Mouse (Mus musculus) MEL (cell line): Measurements from ENCODE around the gene Pold1. TPM values are rescaled to one million over a fixed set of nuclear protein-coding genes. Genes with fewer than 3 reads are reported as not detected.

Experiments
- DNase-seq: peaks from one replicate; pipeline ENCODE4 v3.0.0; 2011; ENCODE audit warnings: low read depth, low spot score
- H3K27ac ChIP-seq: 2 replicates; pipeline ENCODE4 v1.5.1; 2012; ENCODE audit warnings: low read depth, mild to moderate bottlenecking, control low read depth, low read length, moderate library complexity; ENCODE audit not compliant: control insufficient read depth
- H3K27me3 ChIP-seq, 2 experiments: fragments of 150-350 bp in 1 of 2; sonication (generic) in 1 of 2; 2 replicates each; pipeline ENCODE4 v1.6.1; 2012; ENCODE audit warnings: low read length in 2 of 2, mild to moderate bottlenecking in 2 of 2, improper control_type of control experiment in 1 of 2, moderate library complexity in 1 of 2; ENCODE audit not compliant: insufficient read depth in 2 of 2, control insufficient read depth in 1 of 2
- H3K36me3 ChIP-seq, 2 experiments: 2 replicates each; pipeline ENCODE4 v1.6.1; 2012 to 2014; ENCODE audit warnings: low read length in 2 of 2, improper control_type of control experiment in 1 of 2, inconsistent platforms in 1 of 2, mild to moderate bottlenecking in 1 of 2; ENCODE audit not compliant: insufficient read depth in 2 of 2, control insufficient read depth in 1 of 2
- H3K4me1 ChIP-seq, 2 experiments: fragments of 150-350 bp in 1 of 2; sonication (generic) in 1 of 2; 2 replicates each; pipeline ENCODE4 v1.6.1; 2012; ENCODE audit warnings: low read length in 2 of 2, improper control_type of control experiment in 1 of 2, mild to moderate bottlenecking in 1 of 2; ENCODE audit not compliant: insufficient read depth in 2 of 2, control insufficient read depth in 1 of 2
- H3K4me3 ChIP-seq, 2 experiments: fragments of 150-350 bp in 1 of 2; sonication (generic) in 1 of 2; 2 replicates each; pipeline ENCODE4 v1.5.1; 2012; ENCODE audit warnings: low read depth in 2 of 2, low read length in 2 of 2, mild to moderate bottlenecking in 2 of 2, moderate library complexity in 2 of 2, control low read depth in 1 of 2, improper control_type of control experiment in 1 of 2; ENCODE audit not compliant: control insufficient read depth in 1 of 2, insufficient read depth in 1 of 2
- H3K79me2 ChIP-seq: 2 replicates; pipeline ENCODE4 v1.6.1; 2012; ENCODE audit warnings: mild to moderate bottlenecking, low read length, moderate library complexity; ENCODE audit not compliant: control insufficient read depth, poor library complexity, insufficient read depth
- H3K9ac ChIP-seq: 2 replicates; pipeline ENCODE4 v1.6.1; 2012; ENCODE audit warnings: low read depth, mild to moderate bottlenecking, control low read depth, low read length, moderate library complexity; ENCODE audit not compliant: control insufficient read depth, poor library complexity, severe bottlenecking
- H3K9me3 ChIP-seq: fragments of 150-350 bp; sonication (generic); replicated peaks from 2 replicates; pipeline ENCODE4 v1.6.1; 2012; ENCODE audit warnings: mild to moderate bottlenecking, low read length, improper control_type of control experiment, moderate library complexity; ENCODE audit not compliant: insufficient read depth
- BHLHE40 ChIP-seq: IDR thresholded peaks from 2 replicates; pipeline ENCODE4 v1.6.1; 2012; ENCODE audit warnings: low read depth, mild to moderate bottlenecking, inconsistent platforms, low read length, improper control_type of control experiment, borderline replicate concordance
- CHD1 ChIP-seq: IDR thresholded peaks from 2 replicates; pipeline ENCODE4 v1.6.1; 2012; ENCODE audit warnings: low read depth, mild to moderate bottlenecking, inconsistent platforms, low read length, improper control_type of control experiment
- CHD2 ChIP-seq: IDR thresholded peaks from 2 replicates; pipeline ENCODE4 v1.6.1; 2011; ENCODE audit warnings: low read length, improper control_type of control experiment
- CTCF ChIP-seq, 3 experiments: IDR thresholded peaks in 2 of 3; conservative IDR thresholded peaks in 1 of 3; 2 replicates each; pipeline ENCODE4 v1.5.1; 2011 to 2012; ENCODE audit warnings: low read length in 3 of 3, low read depth in 2 of 3, mild to moderate bottlenecking in 2 of 3, improper control_type of control experiment in 1 of 3, inconsistent platforms in 1 of 3, mixed read lengths in 1 of 3, moderate library complexity in 1 of 3; ENCODE audit not compliant: control insufficient read depth in 1 of 3, insufficient read depth in 1 of 3, poor library complexity in 1 of 3, severe bottlenecking in 1 of 3
- E2F4 ChIP-seq: IDR thresholded peaks from 2 replicates; pipeline ENCODE4 v1.6.1; 2011; ENCODE audit warnings: low read depth, low read length, improper control_type of control experiment, borderline replicate concordance
- ETS1 ChIP-seq: IDR thresholded peaks from 2 replicates; pipeline ENCODE4 v1.6.1; 2012; ENCODE audit warnings: low read depth, mild to moderate bottlenecking, inconsistent platforms, low read length, improper control_type of control experiment, moderate library complexity
- GABPA ChIP-seq: IDR thresholded peaks from 2 replicates; pipeline ENCODE4 v1.6.1; 2012; ENCODE audit warnings: low read depth, mild to moderate bottlenecking, inconsistent platforms, low read length, improper control_type of control experiment, moderate library complexity
- GATA1 ChIP-seq: IDR thresholded peaks from 2 replicates; pipeline ENCODE4 v1.6.1; 2011; ENCODE audit warnings: low read depth, low read length, improper control_type of control experiment
- HCFC1 ChIP-seq: IDR thresholded peaks from 2 replicates; pipeline ENCODE4 v1.6.1; 2012; ENCODE audit warnings: low read depth, mild to moderate bottlenecking, inconsistent platforms, low read length, improper control_type of control experiment, moderate library complexity
- MAZ ChIP-seq: IDR thresholded peaks from 2 replicates; pipeline ENCODE4 v1.6.1; 2012; ENCODE audit warnings: low read depth, mild to moderate bottlenecking, inconsistent platforms, low read length, improper control_type of control experiment
- MEF2A ChIP-seq: IDR thresholded peaks from 2 replicates; pipeline ENCODE4 v1.6.1; 2014; ENCODE audit warnings: low read depth, mild to moderate bottlenecking, inconsistent platforms, low read length, improper control_type of control experiment; ENCODE audit not compliant: poor library complexity, insufficient replicate concordance, severe bottlenecking; ENCODE audit errors: extremely low read depth
- MYB ChIP-seq: IDR thresholded peaks from 2 replicates; pipeline ENCODE4 v1.6.1; 2011; ENCODE audit warnings: mild to moderate bottlenecking, low read depth, low read length, improper control_type of control experiment
- MYC ChIP-seq: IDR thresholded peaks from 2 replicates; pipeline ENCODE4 v1.6.1; 2011; ENCODE audit warnings: low read depth, mild to moderate bottlenecking, low read length, improper control_type of control experiment, moderate library complexity
- NRF1 ChIP-seq: IDR thresholded peaks from 2 replicates; pipeline ENCODE4 v1.6.1; 2014; ENCODE audit warnings: low read depth, mild to moderate bottlenecking, inconsistent platforms, low read length, improper control_type of control experiment, moderate library complexity; ENCODE audit not compliant: poor library complexity, insufficient read depth, severe bottlenecking
- POLR2AphosphoS2 ChIP-seq: IDR thresholded peaks from 2 replicates; pipeline ENCODE4 v1.6.1; 2011; ENCODE audit warnings: low read length, improper control_type of control experiment
- SMC3 ChIP-seq: IDR thresholded peaks from 2 replicates; pipeline ENCODE4 v1.6.1; 2011; ENCODE audit warnings: low read depth, low read length, improper control_type of control experiment
- TCF12 ChIP-seq: IDR thresholded peaks from 2 replicates; pipeline ENCODE4 v1.6.1; 2014; ENCODE audit warnings: low read depth, mild to moderate bottlenecking, inconsistent platforms, low read length, improper control_type of control experiment, moderate library complexity
- UBTF ChIP-seq: IDR thresholded peaks from 2 replicates; pipeline ENCODE4 v1.6.1; 2012; ENCODE audit warnings: low read depth, mild to moderate bottlenecking, inconsistent platforms, low read length, improper control_type of control experiment, moderate library complexity, borderline replicate concordance; ENCODE audit not compliant: insufficient read depth
- USF2 ChIP-seq, 2 experiments: IDR thresholded peaks; 2 replicates each; pipeline ENCODE4 v1.6.1; 2011 to 2012; ENCODE audit warnings: improper control_type of control experiment in 2 of 2, low read length in 2 of 2, borderline replicate concordance in 1 of 2, inconsistent platforms in 1 of 2, low read depth in 1 of 2, mild to moderate bottlenecking in 1 of 2; ENCODE audit not compliant: insufficient read depth in 1 of 2
- ZC3H11A ChIP-seq: IDR thresholded peaks from 2 replicates; pipeline ENCODE4 v1.6.1; 2012; ENCODE audit warnings: low read depth, mild to moderate bottlenecking, inconsistent platforms, low read length, improper control_type of control experiment
- ZKSCAN1 ChIP-seq: IDR thresholded peaks from 2 replicates; pipeline ENCODE4 v1.6.1; 2012; ENCODE audit warnings: low read depth, mild to moderate bottlenecking, inconsistent platforms, low read length, improper control_type of control experiment, moderate library complexity
- polyA plus RNA-seq, 2 experiments: library from polyadenylated mRNA; stranded (reverse) in 1 of 2; unstranded in 1 of 2; fragments of >175 nt in 1 of 2; fragments of >200 nt in 1 of 2; gene quantifications; 2 replicates each; pipeline versions ENCODE4 v1.2.1 to v1.2.4; 2012; ENCODE audit warnings: low replicate concordance in 2 of 2, low read depth in 1 of 2; ENCODE audit not compliant: insufficient read length in 2 of 2, insufficient read depth in 1 of 2, missing spikeins in 1 of 2
- total RNA-seq: library from RNA; depleted of rRNA; stranded (reverse); fragments of 300-350 nt; gene quantifications from 2 replicates; pipeline ENCODE4 v1.2.3, GENCODE M21; 2012

The Pold1 gene
- total and polyA plus RNA-seq, 3 experiments: 87.8 to 104 TPM; not detected in 1

DNA sequence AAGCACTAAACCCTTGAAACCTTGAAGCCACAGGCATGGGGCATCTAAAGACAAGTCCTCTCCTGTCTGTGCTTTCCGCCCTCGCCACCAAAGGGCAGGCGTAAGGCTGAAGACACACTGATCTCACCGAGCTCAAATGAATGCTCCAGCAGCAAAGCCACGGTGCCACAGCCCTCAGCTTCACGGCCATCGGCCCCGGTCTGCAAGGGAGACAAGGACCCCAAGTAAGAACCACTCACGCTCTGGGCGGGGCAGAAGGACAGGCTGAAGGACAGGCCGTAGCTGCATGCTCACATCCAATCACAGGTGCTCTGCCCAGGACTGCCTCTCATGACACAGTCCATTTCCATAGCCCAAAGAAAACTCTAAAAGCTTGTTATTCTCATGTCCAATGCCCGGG lies 54.0 kb downstream of the Pold1 start:
- no peak for TF ChIP-seq MAZ
- TF ChIP-seq TCF12: no peak
- TF ChIP-seq BHLHE40: no peak
- TF ChIP-seq CHD1: no peak
- no peak for TF ChIP-seq E2F4
- TF ChIP-seq CHD2: no peak
- no peak for TF ChIP-seq MYB
- no peak for TF ChIP-seq ZKSCAN1
- no peak for TF ChIP-seq SMC3
- no peak for TF ChIP-seq POLR2AphosphoS2
- Histone ChIP-seq H3K27ac (no peak overlapping the region), H3K4me1 (peaks cover 0 to 12% of the 10 kb centered on the region in 2 experiments; a peak in 2 of 4 replicates), H3K27me3 (no peaks in the 10 kb centered on the region), H3K79me2 (peaks cover 15% of the 10 kb centered on the region), H3K4me3 (no peak overlapping the region), H3K36me3 (peaks cover 0 to 4% of the 10 kb centered on the region in 2 experiments; a peak in 3 of 4 replicates), H3K9ac (no peak overlapping the region), H3K9me3 (no peaks in the 10 kb centered on the region)
- no peak for DNase-seq

DNA sequence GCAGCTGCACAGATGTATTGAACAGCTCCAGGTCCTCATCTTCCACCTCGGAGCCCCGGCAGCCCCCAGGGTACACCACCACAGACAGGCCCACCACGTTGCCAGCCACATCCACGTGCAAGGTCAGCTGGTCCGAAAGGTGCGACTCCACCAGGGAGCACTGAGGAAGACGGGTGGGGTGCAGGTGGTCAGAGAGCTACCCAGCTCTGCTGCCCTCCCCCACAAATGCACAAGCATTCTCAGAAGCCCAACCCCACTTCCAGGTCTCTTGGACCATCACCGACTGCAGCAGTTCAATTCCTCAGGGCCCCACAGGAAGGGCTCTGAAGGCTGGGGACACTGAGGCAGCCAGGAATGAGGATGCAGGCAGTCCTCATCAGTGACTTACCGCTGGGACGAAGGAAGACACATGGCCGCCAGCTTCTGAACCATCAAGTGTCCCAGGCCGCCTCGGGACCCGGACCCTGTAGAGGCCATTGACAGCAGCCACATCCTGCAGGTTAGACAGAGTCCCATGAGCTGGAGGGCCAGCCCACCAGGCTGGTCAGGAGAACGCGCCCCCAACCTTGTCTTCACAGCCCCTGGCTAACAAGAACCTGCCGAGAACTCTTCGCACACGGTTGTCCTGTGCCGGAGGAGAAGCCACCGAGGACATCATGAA lies 56.4 kb downstream of the Pold1 start:
- Histone ChIP-seq H3K36me3 (peaks cover 0 to 4% of the 10 kb centered on the region in 2 experiments; a peak in 3 of 4 replicates), H3K9ac (no peak overlapping the region), H3K27me3 (no peaks in the 10 kb centered on the region), H3K9me3 (no peaks in the 10 kb centered on the region), H3K4me3 (no peak overlapping the region), H3K27ac (no peak overlapping the region), H3K79me2 (peaks cover 15% of the 10 kb centered on the region), H3K4me1 (peaks cover 0 to 10% of the 10 kb centered on the region in 2 experiments; a peak in 2 of 4 replicates)
- TF ChIP-seq HCFC1 (no peak), BHLHE40 (no peak), NRF1 (no peak), ZC3H11A (no peak), GATA1 (no peak), UBTF (no peak), CTCF (IDR thresholded peaks at IDR 0.05 in 2 of 3, conservative IDR thresholded peaks at IDR 0.05 in 1 of 3; ENCODE audit: control insufficient read depth in 1 of 3, insufficient read depth in 1 of 3, low read depth in 2 of 3, low read length in 3 of 3, poor library complexity in 1 of 3, severe bottlenecking in 1 of 3) (no peak), MEF2A (no peak), MAZ (no peak), CHD1 (no peak), ETS1 (no peak), GABPA (no peak), MYC (no peak), USF2 (IDR thresholded peaks at IDR 0.05; ENCODE audit: borderline replicate concordance in 1 of 2, insufficient read depth in 1 of 2, low read depth in 1 of 2, low read length in 2 of 2) (no peak)
- no peak for DNase-seq
